Comparison of ENCODE assay signal across 8 mouse cellular contexts in the genomic region with DNA sequence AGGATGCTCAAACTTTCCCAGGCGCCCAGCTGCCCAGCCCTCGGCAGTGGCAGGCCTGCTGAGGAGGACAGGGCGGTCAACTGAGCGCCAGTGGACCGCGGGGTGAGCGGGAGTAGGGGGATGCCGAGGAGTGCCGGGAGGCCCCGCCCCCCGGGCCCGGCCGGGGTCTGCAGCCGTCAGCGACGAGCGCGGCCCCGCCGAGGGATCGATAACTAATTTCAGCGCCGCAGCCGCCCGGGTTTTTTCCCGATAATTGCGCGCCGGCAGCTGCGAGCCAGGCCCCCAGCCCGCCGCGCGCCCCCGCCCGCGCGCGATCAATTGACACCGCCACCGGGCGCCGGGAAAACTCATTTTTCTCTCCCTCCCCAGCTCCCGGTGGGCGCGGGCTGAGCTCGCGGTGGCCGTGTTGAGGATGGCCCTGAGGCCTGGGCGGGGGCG. TPM values are rescaled to one million over a fixed set of nuclear protein-coding genes. Genes with fewer than 3 reads are reported as not detected.
A peak's percentile ranks its signal among the peaks of the same experiment; 100 is the strongest.
DNase-seq lines count a peak whose midpoint lies in the region; ATAC-seq lines count a peak whose summit lies in the region.

No protein-coding gene starts in this region.

- 0% methylated on average over 44 of the region's 51 CpGs for WGBS in lung, embryonic 16.5 days
- WGBS in hindbrain, embryonic 15.5 days = under 1% methylated on average over 51 of the region's 51 CpGs
- WGBS in midbrain, embryonic 12.5 days = under 1% methylated on average over 50 of the region's 51 CpGs

- ATAC-seq in lung, embryonic 16.5 days (ENCODE audit: low read depth) = no peak
- ATAC-seq in hindbrain, embryonic 15.5 days (ENCODE audit: low FRiP score, low read depth) = peak; percentile 21; the same call in 1 of the 2 replicates
- peak; percentile 77 for ATAC-seq in midbrain, embryonic 12.5 days (ENCODE audit: low FRiP score, low read depth)

- no peaks in the 10 kb centered on the region for H3K9me3 ChIP-seq in lung, embryonic 16.5 days (ENCODE audit: control insufficient read depth, low read length)
- no peaks in the 10 kb centered on the region for H3K9me3 ChIP-seq in hindbrain, embryonic 15.5 days
- H3K9me3 ChIP-seq in midbrain, embryonic 12.5 days = no peaks in the 10 kb centered on the region

- H3K4me1 ChIP-seq in lung, embryonic 16.5 days (replicated peaks; ENCODE audit: control insufficient read depth, insufficient read depth, low read length) = peaks cover 22% of the 10 kb centered on the region
- H3K4me1 ChIP-seq in hindbrain, embryonic 15.5 days (replicated peaks) = peaks cover 34% of the 10 kb centered on the region
- H3K4me1 ChIP-seq in midbrain, embryonic 12.5 days = peaks cover 32% of the 10 kb centered on the region

- peak; percentile 30 for DNase-seq in adrenal gland, postnatal 25 days
- no peak for DNase-seq in adrenal gland, postnatal 14 days
- DNase-seq in lung, postnatal 14 days = no peak
- DNase-seq in urinary bladder, postnatal 4 days (ENCODE audit: low spot score in 2 of 2) = no peak
- DNase-seq in thymus, postnatal 14 days = no peak

- no peaks in the 10 kb centered on the region for H3K27me3 ChIP-seq in lung, embryonic 16.5 days (ENCODE audit: control insufficient read depth, insufficient read depth, low read depth, low read length)
- H3K27me3 ChIP-seq in hindbrain, embryonic 15.5 days = no peaks in the 10 kb centered on the region
- no peaks in the 10 kb centered on the region for H3K27me3 ChIP-seq in midbrain, embryonic 12.5 days

- H3K36me3 ChIP-seq in lung, embryonic 16.5 days (ENCODE audit: control insufficient read depth, insufficient read depth, low read length) = no peaks in the 10 kb centered on the region
- H3K36me3 ChIP-seq in hindbrain, embryonic 15.5 days = no peaks in the 10 kb centered on the region
- H3K36me3 ChIP-seq in midbrain, embryonic 12.5 days = no peaks in the 10 kb centered on the region

- peak overlapping the region; percentile 87 for H3K27ac ChIP-seq in lung, embryonic 16.5 days (ENCODE audit: low read length)
- peak overlapping the region; percentile 84 for H3K27ac ChIP-seq in hindbrain, embryonic 15.5 days (replicated peaks)
- H3K27ac ChIP-seq in midbrain, embryonic 12.5 days (replicated peaks) = peak overlapping the region; percentile 86

- H3K9ac ChIP-seq in lung, embryonic 16.5 days (ENCODE audit: low read length) = peak overlapping the region; percentile 75
- peak overlapping the region; percentile 63 for H3K9ac ChIP-seq in hindbrain, embryonic 15.5 days
- peak overlapping the region; percentile 71 for H3K9ac ChIP-seq in midbrain, embryonic 12.5 days (replicated peaks)

- H3K4me2 ChIP-seq in lung, embryonic 16.5 days (ENCODE audit: low read depth, low read length) = peak overlapping the region; percentile 72
- H3K4me2 ChIP-seq in hindbrain, embryonic 15.5 days = peak overlapping the region; percentile 95
- peak overlapping the region; percentile 80 for H3K4me2 ChIP-seq in midbrain, embryonic 12.5 days (replicated peaks)

- peak overlapping the region; percentile 45 for H3K4me3 ChIP-seq in lung, embryonic 16.5 days (ENCODE audit: low read length)
- H3K4me3 ChIP-seq in hindbrain, embryonic 15.5 days = peak overlapping the region; percentile 44
- H3K4me3 ChIP-seq in midbrain, embryonic 12.5 days = peak overlapping the region; percentile 46

RNA-seq across cellular contexts. Expression of a gene that starts 32.1 kb away (rescaled TPM):
- total RNA-seq in adrenal gland, postnatal 25 days (2021) = 5.0 and 5.9 TPM in 2 replicates
- 0.98 and 2.0 TPM in 2 replicates for total RNA-seq in adrenal gland, postnatal 14 days (2021)
- 3.7 and 4.2 TPM in 2 replicates for polyA plus RNA-seq in lung, embryonic 16.5 days (2015; fragmentation: Nextera tagmentation; extraction: Ambion mirVana)
- polyA plus RNA-seq in hindbrain, embryonic 15.5 days (2015; fragmentation: Nextera tagmentation; extraction: Ambion mirVana) = 1.3 and 1.8 TPM in 2 replicates
- polyA plus RNA-seq in midbrain, embryonic 12.5 days (2016; fragmentation: Nextera tagmentation; extraction: Ambion mirVana) = 2.4 and 2.6 TPM in 2 replicates

RNA-seq across cellular contexts. Expression of a gene that starts 36.2 kb away (rescaled TPM):
- total RNA-seq in adrenal gland, postnatal 25 days (2021) = 46.1 and 57.5 TPM in 2 replicates
- total RNA-seq in adrenal gland, postnatal 14 days (2021) = 32.3 and 37.7 TPM in 2 replicates
- 76.4 and 76.6 TPM in 2 replicates for polyA plus RNA-seq in lung, embryonic 16.5 days (2015; fragmentation: Nextera tagmentation; extraction: Ambion mirVana)
- polyA plus RNA-seq in hindbrain, embryonic 15.5 days (2015; fragmentation: Nextera tagmentation; extraction: Ambion mirVana) = 99.8 and 110 TPM in 2 replicates
- 103 and 110 TPM in 2 replicates for polyA plus RNA-seq in midbrain, embryonic 12.5 days (2016; fragmentation: Nextera tagmentation; extraction: Ambion mirVana)

RNA-seq across cellular contexts. Expression of a gene that starts 58.7 kb away (rescaled TPM):
- total RNA-seq in adrenal gland, postnatal 25 days (2021) = 29.2 and 31.5 TPM in 2 replicates
- total RNA-seq in adrenal gland, postnatal 14 days (2021) = 22.3 and 25.8 TPM in 2 replicates
- polyA plus RNA-seq in lung, embryonic 16.5 days (2015; fragmentation: Nextera tagmentation; extraction: Ambion mirVana) = 32.7 and 33.5 TPM in 2 replicates
- 43.3 and 44.5 TPM in 2 replicates for polyA plus RNA-seq in hindbrain, embryonic 15.5 days (2015; fragmentation: Nextera tagmentation; extraction: Ambion mirVana)
- 40.3 and 41.0 TPM in 2 replicates for polyA plus RNA-seq in midbrain, embryonic 12.5 days (2016; fragmentation: Nextera tagmentation; extraction: Ambion mirVana)
